In genomic region chr2:69226876-69227275, GRCm38 (mm10) we compare ENCODE assay signal across 22 mouse cellular contexts. TPM values are rescaled to one million over a fixed set of nuclear protein-coding genes. Genes with fewer than 3 reads are reported as not detected.
"Had no signal": no experiment of that assay in that cellular context is flagged by ENCODE, and none has a peak within 500 bp of the region (broad histone marks: within the 10 kb centered on the region; RNA-seq: fewer than 3 reads in every experiment).

No protein-coding gene starts in this region.

- H3K27me3 ChIP-seq: neural tube, embryonic 12.5 days; neural tube, embryonic 13.5 days; neural tube, embryonic 15.5 days; stomach, embryonic 15.5 days had no signal

- H3K9ac ChIP-seq: neural tube, embryonic 12.5 days; neural tube, embryonic 13.5 days; neural tube, embryonic 15.5 days; stomach, embryonic 15.5 days had no signal

- H3K4me2 ChIP-seq: neural tube, embryonic 12.5 days; neural tube, embryonic 13.5 days; neural tube, embryonic 15.5 days; stomach, embryonic 15.5 days had no signal

- H3K4me3 ChIP-seq: neural tube, embryonic 12.5 days; neural tube, embryonic 13.5 days; neural tube, embryonic 15.5 days; stomach, embryonic 15.5 days had no signal

- H3K9me3 ChIP-seq: neural tube, embryonic 12.5 days; neural tube, embryonic 13.5 days; neural tube, embryonic 15.5 days; stomach, embryonic 15.5 days had no signal

- DNase-seq: retina, postnatal 1 day; right cerebral cortex, adult 18-20 months; right cerebral cortex, postnatal 14 days; right cerebral cortex, postnatal 25 days; right cerebral cortex, postnatal 4 days; spleen, adult 18-20 months; thymus, adult 18-20 months; thymus, adult 2 months; thymus, postnatal 14 days; thymus, postnatal 25 days; thymus, postnatal 36 days; thymus, postnatal 4 days had no signal

- H3K36me3 ChIP-seq: neural tube, embryonic 12.5 days; neural tube, embryonic 13.5 days; neural tube, embryonic 15.5 days; stomach, embryonic 15.5 days had no signal

- H3K27ac ChIP-seq: neural tube, embryonic 12.5 days; neural tube, embryonic 13.5 days; neural tube, embryonic 15.5 days; stomach, embryonic 15.5 days; stomach, postnatal 0 days had no signal

- H3K4me1 ChIP-seq: neural tube, embryonic 12.5 days; stomach, embryonic 15.5 days had no signal

RNA-seq across cellular contexts. Expression of gene G6pc2, which starts 16.0 kb away (rescaled TPM):
- total RNA-seq: neutrophil, adult 5-6 weeks had no signal
- polyA plus RNA-seq: small intestine, adult 2 months; spleen, adult 2 months; stomach, embryonic 14.5 days; stomach, postnatal 0 days; thymus, adult 2 months; urinary bladder, adult 2 months had no signal
